Comparison of ENCODE assay signal across 22 mouse cellular contexts in the genomic region with DNA sequence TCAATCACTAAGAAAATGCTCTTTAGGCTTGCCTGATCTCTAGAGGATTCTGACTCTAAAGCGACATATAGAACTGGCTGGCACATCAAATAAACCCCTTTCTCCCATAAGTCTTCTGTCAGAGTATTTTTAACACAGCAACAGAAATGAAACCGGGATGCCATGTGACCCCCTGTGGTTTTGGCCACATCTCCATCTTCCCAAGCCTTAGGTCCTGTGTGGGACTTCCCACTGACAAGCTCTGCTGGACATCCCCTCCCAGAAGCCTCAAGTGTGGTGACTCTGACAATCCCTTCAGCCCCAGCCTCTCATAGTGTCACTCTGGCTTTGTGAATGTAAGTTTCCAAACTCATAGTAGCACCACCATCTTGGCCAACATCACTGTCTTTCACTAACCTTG. TPM values are rescaled to one million over a fixed set of nuclear protein-coding genes. Genes with fewer than 3 reads are reported as not detected.
"Had no signal": no experiment of that assay in that cellular context is flagged by ENCODE, and none has a peak within 500 bp of the region (broad histone marks: within the 10 kb centered on the region; RNA-seq: fewer than 3 reads in every experiment).

No protein-coding gene starts in this region.

- ATAC-seq: intestine, embryonic 16.5 days; liver, embryonic 12.5 days had no signal

- DNase-seq: kidney, adult 18-20 months; kidney, postnatal 25 days; layer of hippocampus, adult 9-11 months; liver; lung, adult 18-20 months; lung, postnatal 10 days; lung, postnatal 36 days; midbrain, embryonic 14.5 days; right cerebral cortex, adult 18-20 months; right cerebral cortex, postnatal 14 days; right cerebral cortex, postnatal 4 days; spleen, adult 18-20 months; thymus, adult 2 months; thymus, postnatal 14 days had no signal

RNA-seq across cellular contexts. Expression of a gene that starts 58.3 kb away (rescaled TPM):
- total RNA-seq: layer of hippocampus, adult 2 months; layer of hippocampus, postnatal 25 days; left cerebral cortex, adult 18-20 months; left cerebral cortex, postnatal 25 days; megakaryocyte-erythroid progenitor cell, adult 5-6 weeks; midbrain, postnatal 0 days had no signal
